ENCODE assay signal across 9 mouse cellular contexts in genomic region chr1:90914948-90915569, GRCm38 (mm10). TPM values are rescaled to one million over a fixed set of nuclear protein-coding genes. Genes with fewer than 3 reads are reported as not detected.
DNase-seq lines count a peak whose midpoint lies in the region; ATAC-seq lines count a peak whose summit lies in the region.
"Had no signal": no experiment of that assay in that cellular context is flagged by ENCODE, and none has a peak within 500 bp of the region (broad histone marks: within the 10 kb centered on the region; RNA-seq: fewer than 3 reads in every experiment).

TSS of gene Mlph (plus strand) at chr1:90915085.

- no peaks in the 10 kb centered on the region for H3K36me3 ChIP-seq in embryonic facial prominence, embryonic 14.5 days (ENCODE audit: control insufficient read depth, insufficient read depth, low read length)
- H3K36me3 ChIP-seq in limb, embryonic 10.5 days: no peaks in the 10 kb centered on the region
- H3K36me3 ChIP-seq in midbrain, embryonic 13.5 days: no peaks in the 10 kb centered on the region

- H3K9me3 ChIP-seq in embryonic facial prominence, embryonic 14.5 days (ENCODE audit: control insufficient read depth, low read length): peaks cover 13% of the 10 kb centered on the region
- H3K9me3 ChIP-seq in limb, embryonic 10.5 days (replicated peaks): peaks cover 3% of the 10 kb centered on the region; the same call in 1 of the 2 replicates
- 0 out of 2 replicates have a peak, but pooled peaks cover 7% of the 10 kb centered on the region for H3K9me3 ChIP-seq in midbrain, embryonic 13.5 days

- 0 out of 2 replicates have a peak, but pooled peaks cover 2% of the 10 kb centered on the region for H3K27me3 ChIP-seq in embryonic facial prominence, embryonic 14.5 days (replicated peaks; ENCODE audit: control insufficient read depth, insufficient read depth, low read length)
- peaks cover 28% of the 10 kb centered on the region for H3K27me3 ChIP-seq in limb, embryonic 10.5 days (ENCODE audit: low read depth, poor library complexity, severe bottlenecking)
- H3K27me3 ChIP-seq in midbrain, embryonic 13.5 days: peaks cover 19% of the 10 kb centered on the region; the same call in 1 of the 2 replicates

- intact Hi-C loops in gastrocnemius, postnatal 14 days (cut with DNase I; ENCODE audit: low total_unique reads): no loop called here

- peak; percentile 54 for DNase-seq in gastrocnemius, postnatal 14 days
- no peak for DNase-seq in gastrocnemius, adult 18-20 months (ENCODE audit: low spot score)
- DNase-seq in embryonic facial prominence, embryonic 14.5 days (ENCODE audit: low spot score): peak; percentile 76
- peak; percentile 53 for DNase-seq in heart, postnatal 4 days
- peak; percentile 56 for DNase-seq in limb, embryonic 10.5 days (ENCODE audit: low spot score)
- DNase-seq in MN1 (ENCODE audit: low spot score): no peak
- DNase-seq in spleen, adult 12 weeks (ENCODE audit: low spot score): no peak

- peak; percentile 47; the same call in 1 of the 2 replicates for ATAC-seq in embryonic facial prominence, embryonic 14.5 days (ENCODE audit: low read depth)
- ATAC-seq in midbrain, embryonic 13.5 days: no peak; the same call in 1 of the 2 replicates

- peak within 1 kb of the TSS; percentile 55 for H3K4me2 ChIP-seq in embryonic facial prominence, embryonic 14.5 days (ENCODE audit: low read depth, low read length)
- H3K4me2 ChIP-seq in midbrain, embryonic 13.5 days (replicated peaks): peak within 1 kb of the TSS; percentile 42

- no peak within 1 kb of the TSS for H3K27ac ChIP-seq in embryonic facial prominence, embryonic 14.5 days (replicated peaks; ENCODE audit: low read depth, low read length)
- peak within 1 kb of the TSS; percentile 73 for H3K27ac ChIP-seq in limb, embryonic 10.5 days
- no peak within 1 kb of the TSS for H3K27ac ChIP-seq in midbrain, embryonic 13.5 days

- peaks cover 13% of the 10 kb centered on the region for H3K4me1 ChIP-seq in embryonic facial prominence, embryonic 14.5 days (ENCODE audit: control insufficient read depth, insufficient read depth, low read length)
- peaks cover 15% of the 10 kb centered on the region for H3K4me1 ChIP-seq in limb, embryonic 10.5 days
- H3K4me1 ChIP-seq in midbrain, embryonic 13.5 days (replicated peaks): peaks cover 8% of the 10 kb centered on the region

- H3K9ac ChIP-seq in embryonic facial prominence, embryonic 14.5 days (ENCODE audit: low read depth, low read length): peak within 1 kb of the TSS; percentile 51
- no peak within 1 kb of the TSS for H3K9ac ChIP-seq in midbrain, embryonic 13.5 days (replicated peaks)

- peak within 1 kb of the TSS; percentile 28 for H3K4me3 ChIP-seq in embryonic facial prominence, embryonic 14.5 days (ENCODE audit: low read depth, low read length)
- H3K4me3 ChIP-seq in limb, embryonic 10.5 days: peak within 1 kb of the TSS; percentile 39
- no peak within 1 kb of the TSS for H3K4me3 ChIP-seq in midbrain, embryonic 13.5 days (replicated peaks)

- WGBS in embryonic facial prominence, embryonic 14.5 days: 5% methylated on average over 16 of the region's 18 CpGs
- WGBS in limb, embryonic 10.5 days: 11% methylated on average over 18 of the region's 18 CpGs
- 11% methylated on average over 18 of the region's 18 CpGs for WGBS in midbrain, embryonic 13.5 days

RNA-seq across cellular contexts. Expression of gene Mlph, which starts in this region (rescaled TPM):
- under 1 TPM; 0.31 to 0.35 TPM for total RNA-seq in gastrocnemius, postnatal 14 days (2021)
- total RNA-seq in gastrocnemius, adult 18-20 months (2021): under 1 TPM; 0.21 to 0.32 TPM
- 0.86 and 1.1 TPM in 2 replicates for polyA plus RNA-seq in embryonic facial prominence, embryonic 14.5 days (2014; fragmentation: Nextera tagmentation; extraction: Ambion mirVana)
- total RNA-seq in heart, postnatal 4 days (2021): 1 to 10 TPM; 1.0 TPM
- 0.06 and 0.51 TPM in 2 replicates for polyA plus RNA-seq in limb, embryonic 10.5 days (2016; fragmentation: Nextera tagmentation; extraction: Ambion mirVana)
- 0.06 and 0.13 TPM in 2 replicates for polyA plus RNA-seq in midbrain, embryonic 13.5 days (2015; fragmentation: Nextera tagmentation; extraction: Ambion mirVana)
- total RNA-seq: MEL had no signal

Comparison
In these comparisons a context has a peak if more than half of its experiments do, and no peak if none do; other contexts are left out.
1. Peak in DNase-seq in gastrocnemius, postnatal 14 days; RNA of the gene not detected or under 1 TPM.
2. Peak in DNase-seq, H3K4me3 ChIP-seq and H3K27ac ChIP-seq in limb, embryonic 10.5 days; RNA of the gene not detected or under 1 TPM.
3. DNase-seq: peak in embryonic facial prominence, embryonic 14.5 days (single experiment) and heart, postnatal 4 days (single experiment); none in gastrocnemius, adult 18-20 months (single experiment), MN1 (single experiment) and spleen, adult 12 weeks (single experiment).